Mouse (Mus musculus) left cerebral cortex, adult 2 months (tissue): ENCODE results near the gene Slc35a5. TPM values are rescaled to one million over a fixed set of nuclear protein-coding genes. Genes with fewer than 3 reads are reported as not detected.

Experiments
- DNase-seq, 2 experiments: peaks; one replicate each; pipeline ENCODE4 v3.0.0; 2021 to 2022; ENCODE audit warnings: low spot score in 2 of 2, mixed read lengths in 1 of 2; ENCODE audit errors: extremely low spot score in 1 of 2
- H3K27ac ChIP-seq: fragments of 200-600 bp; 2 replicates; pipeline ENCODE4 v1.8.1; 2022
- H3K4me3 ChIP-seq: fragments of 200-600 bp; 2 replicates; pipeline ENCODE4 v1.8.1; 2022
- CTCF ChIP-seq: fragments of 200-600 bp; IDR thresholded peaks from 2 replicates; pipeline ENCODE4 v1.8.1; 2022; ENCODE audit warnings: antibody characterized with exemption, mild to moderate bottlenecking, moderate library complexity
- intact Hi-C: fragments of 180-260 bp; cut with DNase I; formaldehyde crosslinking; loops from one replicate; pipeline ENCODE4 v1.15.1; 2025
- total RNA-seq, 2 experiments: library from RNA; stranded (reverse); gene quantifications; 2 replicates each; pipeline ENCODE4 v1.2.3; 2021

The Slc35a5 gene
- total RNA-seq, 2 experiments from 2014 or later, result 43.7 to 51.8 TPM

- H3K27ac ChIP-seq, result no peak overlapping the region
- no peak for TF ChIP-seq CTCF
- no peak for DNase-seq
- intact Hi-C loops, result no loop called here
- H3K4me3 ChIP-seq, result no peak overlapping the region
These were observed 50.2 kb downstream of the Slc35a5 start for GRCm38 (mm10) chr16:45108203-45108878.

- intact Hi-C loops, result no loop called here
- no peak overlapping the region for H3K27ac ChIP-seq
- DNase-seq, result no peak
- H3K4me3 ChIP-seq, result no peak overlapping the region
- no peak for TF ChIP-seq CTCF
These were observed 53.5 kb downstream of the Slc35a5 start for GRCm38 (mm10) chr16:45104993-45105392.

- H3K4me3 ChIP-seq, result no peak overlapping the region
- DNase-seq, result no peak
- H3K27ac ChIP-seq, result no peak overlapping the region
- intact Hi-C loops, result no loop called here
- no peak for TF ChIP-seq CTCF
These were observed 57.6 kb downstream of the Slc35a5 start for GRCm38 (mm10) chr16:45100892-45101291.

GRCm38 (mm10) chr16:45098886-45099210 lies 59.7 kb downstream of the Slc35a5 start:
- intact Hi-C loops, result loop anchor here (10.0 kb wide), 1 partner anchor 614 kb away; no protein-coding TSS in a partner anchor
- no peak for DNase-seq
- Histone ChIP-seq H3K4me3 (0 out of 2 replicates have a peak overlapping the region, but pooled peaks have one; percentile 0), H3K27ac (peak overlapping the region; percentile 34; the same call in 1 of the 2 replicates)
- TF ChIP-seq CTCF, result no peak

GRCm38 (mm10) chr16:45098186-45098885 lies 60.2 kb downstream of the Slc35a5 start:
- peak overlapping the region; percentile 0; the same call in 1 of the 2 replicates for H3K4me3 ChIP-seq

GRCm38 (mm10) chr16:45097467-45097866 lies 61.0 kb downstream of the Slc35a5 start:
- Histone ChIP-seq H3K4me3 (no peak overlapping the region), H3K27ac (no peak overlapping the region)
- DNase-seq, result no peak
- intact Hi-C loops, result loop anchor here (10.0 kb wide), 1 partner anchor 613 kb away; no protein-coding TSS in a partner anchor
- no peak for TF ChIP-seq CTCF

More at GRCm38 (mm10) chr16:45098186-45098885, 60.2 kb downstream of the Slc35a5 start:
- TF ChIP-seq CTCF, result no peak
- H3K27ac ChIP-seq, result peak overlapping the region; percentile 34
- no peak for DNase-seq
- intact Hi-C loops, result loop anchor here (10.0 kb wide), 1 partner anchor 614 kb away; no protein-coding TSS in a partner anchor

GRCm38 (mm10) chr16:45095561-45096482 lies 62.7 kb downstream of the Slc35a5 start:
- Histone ChIP-seq H3K4me3 (no peak overlapping the region; the same call in 1 of the 2 replicates), H3K27ac (no peak overlapping the region)
- TF ChIP-seq CTCF, result no peak
- DNase-seq, result peak in 1 of 2 experiments; percentile 22
- intact Hi-C loops, result loop anchor here (10.0 kb wide), 1 partner anchor 611 kb away; no protein-coding TSS in a partner anchor

- no peak overlapping the region for H3K4me3 ChIP-seq
- H3K27ac ChIP-seq, result no peak overlapping the region
- intact Hi-C loops, result loop anchor here (10.0 kb wide), 1 partner anchor 610 kb away; no protein-coding TSS in a partner anchor
- DNase-seq, result no peak
- TF ChIP-seq CTCF, result no peak
These were observed 63.5 kb downstream of the Slc35a5 start for GRCm38 (mm10) chr16:45095030-45095429.

GRCm38 (mm10) chr16:45094136-45094756 lies 64.3 kb downstream of the Slc35a5 start:
- DNase-seq, result no peak

GRCm38 (mm10) chr16:45093137-45093731 lies 65.3 kb downstream of the Slc35a5 start, which contains the start of gene Ccdc80:
TSS of gene Ccdc80 (plus strand) at chr16:45093402.
- no peak for DNase-seq
- TF ChIP-seq CTCF, result no peak
- intact Hi-C loops, result loop anchor here (2.0 to 10.0 kb wide), 3 partner anchors 30 to 608 kb away; no protein-coding TSS in a partner anchor
- H3K27ac ChIP-seq, result no peak within 1 kb of the TSS
- peak within 1 kb of the TSS; percentile 25 for H3K4me3 ChIP-seq

More at GRCm38 (mm10) chr16:45094136-45094756, 64.3 kb downstream of the Slc35a5 start:
- Histone ChIP-seq H3K4me3 (peak overlapping the region; percentile 25), H3K27ac (no peak overlapping the region)
- no peak for TF ChIP-seq CTCF
- intact Hi-C loops, result loop anchor here (10.0 kb wide), 1 partner anchor 609 kb away; no protein-coding TSS in a partner anchor
